Mouse (Mus musculus): ENCODE measurements at regions not wholly inside any gene's neighbourhood (a gene's known extent, or its start where the extent isn't known, plus 50 kb on each side); places are given as distances from the start of the nearest gene placed in this dataset.

DNA sequence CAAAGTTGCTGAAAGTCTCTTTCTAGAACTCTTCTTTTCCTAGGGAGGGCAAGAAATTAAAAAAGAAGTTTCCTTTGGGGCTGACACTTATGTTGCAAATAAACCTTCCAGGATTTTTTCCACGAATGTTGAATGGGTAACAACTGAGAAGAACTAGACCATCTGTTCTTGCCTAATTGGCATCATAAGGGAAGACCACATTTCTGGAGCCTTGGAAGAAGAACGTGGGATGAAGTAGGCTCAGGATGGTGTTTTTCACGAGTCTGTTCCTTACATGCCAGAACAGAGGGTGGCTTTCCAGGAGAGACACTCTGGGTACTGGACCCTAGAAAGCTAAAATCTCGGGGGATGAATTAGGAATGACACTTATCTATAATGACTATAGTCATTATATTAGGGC, 314.1 kb downstream of the Cog6 start:
- no peak for DNase-seq (ENCODE audit: low spot score)

DNA sequence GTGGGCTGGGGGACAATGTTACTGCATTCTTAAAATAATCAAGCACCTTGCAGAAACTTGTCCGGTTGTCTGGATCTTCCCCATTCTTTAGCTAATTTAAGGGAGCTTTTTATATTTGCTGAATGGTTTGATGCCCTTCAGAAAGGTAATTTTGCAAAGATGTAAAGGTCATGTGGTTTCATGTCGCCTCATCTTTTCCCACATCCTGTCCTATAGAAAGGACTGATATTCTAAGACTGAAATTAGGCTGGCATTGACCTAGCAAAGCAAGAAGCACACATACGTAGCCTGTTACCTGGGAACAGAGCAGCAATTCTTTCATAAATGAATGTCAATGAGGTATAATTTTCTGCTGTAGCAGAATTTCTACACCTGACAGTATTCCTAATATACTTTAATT, 315.4 kb downstream of the Cog6 start:
- DNase-seq (ENCODE audit: low spot score) = no peak

DNA sequence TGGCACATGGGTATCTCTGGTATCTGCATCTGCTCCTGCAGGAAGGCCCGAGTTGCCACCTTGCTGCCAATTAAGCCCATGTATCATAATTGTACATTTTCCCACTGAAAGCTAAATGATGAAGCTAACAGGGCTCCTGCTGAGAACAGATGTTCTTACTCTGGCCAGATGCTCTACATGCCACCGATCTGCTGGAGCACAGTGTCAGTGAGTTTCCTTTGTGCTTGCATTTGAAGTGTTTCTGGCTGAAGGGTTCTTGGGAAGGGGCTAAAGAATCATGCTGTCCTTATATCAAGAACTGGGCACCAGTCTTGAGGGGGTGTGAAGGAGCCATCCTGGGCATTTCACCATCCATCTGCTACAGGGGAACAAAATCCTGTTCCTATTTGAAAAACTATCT, 323.2 kb downstream of the Cog6 start:
- no peak for DNase-seq (ENCODE audit: low spot score)

DNA sequence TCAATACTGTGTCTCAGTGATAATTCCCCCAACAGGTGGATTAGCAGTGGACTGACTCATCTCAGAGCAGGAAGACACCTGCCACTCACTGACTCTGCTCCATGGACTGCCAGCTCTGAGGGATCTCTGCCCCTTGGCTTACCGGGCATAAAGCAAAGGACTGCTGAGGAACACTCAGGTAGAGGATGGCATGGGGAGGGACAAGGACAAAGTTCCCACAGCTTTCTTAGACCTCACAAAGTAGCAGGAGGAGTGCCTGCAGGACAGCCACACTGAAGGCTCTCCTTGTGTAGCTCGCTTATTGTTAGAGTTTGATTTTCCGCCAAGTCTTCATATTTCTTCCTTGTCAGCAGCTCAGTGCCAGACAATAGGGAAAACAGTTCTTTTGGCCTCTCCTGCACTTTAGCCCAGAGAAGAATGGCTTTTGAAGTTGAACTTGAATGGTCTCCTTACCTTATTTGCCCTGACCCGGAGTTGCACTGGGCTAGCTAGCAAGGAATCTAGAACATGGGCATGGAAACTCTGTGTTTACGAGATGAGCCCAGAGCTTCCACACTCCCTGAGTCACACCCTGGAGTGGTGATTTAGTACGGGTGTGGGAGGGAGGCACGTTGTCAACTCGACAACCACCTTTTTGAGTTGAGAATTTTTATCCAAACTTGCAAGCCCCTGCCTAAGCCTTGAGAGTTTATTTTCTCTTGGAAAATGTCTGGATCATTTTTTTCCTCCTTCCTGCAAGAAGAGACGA, 331.4 kb downstream of the Cog6 start:
- DNase-seq (ENCODE audit: low spot score) = peak; percentile 24

DNA sequence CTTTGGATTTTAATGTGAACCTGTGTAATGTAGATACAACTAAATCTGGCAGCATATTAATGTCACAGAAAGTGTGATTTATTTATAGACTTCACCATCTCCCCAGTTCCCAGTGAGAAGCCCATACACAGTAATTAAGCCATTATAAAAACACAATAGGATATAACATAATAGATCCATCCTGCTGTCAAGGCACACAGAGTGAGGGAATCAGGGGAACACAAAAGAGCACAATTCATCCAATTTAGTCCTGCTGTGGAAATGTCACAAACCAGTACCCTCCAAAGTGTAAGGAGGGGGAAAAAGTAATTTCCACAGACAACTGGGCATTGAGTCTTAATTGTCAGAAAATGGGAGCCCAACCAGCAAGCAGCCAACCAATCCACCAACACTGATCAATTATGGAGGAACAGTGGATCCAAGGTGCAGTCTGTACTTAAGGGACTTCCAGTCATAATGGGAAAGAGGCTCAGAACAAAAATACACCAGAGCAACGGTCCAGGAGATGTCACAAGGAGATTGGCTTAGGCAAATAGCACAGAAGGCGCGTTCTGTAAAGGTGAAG, 336.1 kb downstream of the Cog6 start:
- DNase-seq (ENCODE audit: low spot score) = no peak

DNA sequence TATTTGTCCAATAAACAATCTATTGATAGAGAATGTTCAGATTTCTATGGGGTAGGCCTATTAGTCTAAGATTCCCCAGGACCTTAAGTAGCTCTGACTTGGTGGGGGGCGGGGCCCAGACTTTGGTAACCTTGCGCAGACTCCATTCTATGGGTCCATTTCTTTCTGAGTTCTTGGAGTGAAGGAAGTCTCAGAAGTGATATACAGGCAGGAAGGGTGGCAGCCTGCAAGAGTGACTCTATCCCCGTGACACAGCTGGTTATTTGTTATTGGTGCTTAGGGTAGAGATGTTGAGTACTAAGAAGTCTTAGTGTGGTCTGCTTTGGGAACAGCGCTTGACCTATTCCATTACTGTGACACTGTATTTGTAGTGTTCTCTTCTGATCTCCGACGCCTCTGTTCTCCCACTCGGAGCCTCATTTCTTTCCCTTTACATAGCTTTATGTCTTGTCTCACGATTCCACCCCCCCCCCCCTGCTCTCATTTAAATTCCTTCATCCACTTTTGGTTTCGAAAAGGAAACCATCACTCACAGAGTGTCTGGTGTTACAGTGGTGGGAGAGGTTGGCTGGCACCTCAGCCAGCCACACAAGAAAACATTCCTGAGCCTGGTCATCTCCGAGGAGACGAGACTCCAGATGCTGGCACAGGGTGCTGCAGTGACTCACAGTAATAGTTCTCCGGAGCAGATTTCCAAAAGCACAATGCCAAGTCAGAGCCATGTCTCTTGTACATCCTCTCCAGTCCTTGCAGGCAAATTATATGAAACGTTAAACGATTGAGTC, 340.0 kb downstream of the Cog6 start:
- no peak for DNase-seq (ENCODE audit: low spot score)

DNA sequence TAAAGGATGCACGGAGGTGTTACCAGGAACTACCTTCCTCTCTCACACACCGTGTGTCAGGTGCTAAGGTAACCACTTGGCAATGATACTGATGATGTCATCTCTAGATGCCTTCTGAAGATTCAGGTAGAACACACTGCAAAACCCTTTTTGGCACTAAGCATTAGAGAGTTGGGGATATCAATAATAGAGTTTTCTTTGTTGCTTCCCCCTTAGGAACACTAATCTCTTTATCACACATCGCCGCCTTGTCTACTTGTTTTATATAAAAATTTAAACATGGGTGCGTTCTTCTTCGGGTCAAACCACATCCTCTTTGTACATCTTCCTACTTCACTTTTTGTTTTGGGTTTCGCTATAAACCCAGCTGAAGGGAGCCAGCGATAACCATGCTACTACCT, 346.4 kb downstream of the Cog6 start:
- no peak for DNase-seq (ENCODE audit: low spot score)

DNA sequence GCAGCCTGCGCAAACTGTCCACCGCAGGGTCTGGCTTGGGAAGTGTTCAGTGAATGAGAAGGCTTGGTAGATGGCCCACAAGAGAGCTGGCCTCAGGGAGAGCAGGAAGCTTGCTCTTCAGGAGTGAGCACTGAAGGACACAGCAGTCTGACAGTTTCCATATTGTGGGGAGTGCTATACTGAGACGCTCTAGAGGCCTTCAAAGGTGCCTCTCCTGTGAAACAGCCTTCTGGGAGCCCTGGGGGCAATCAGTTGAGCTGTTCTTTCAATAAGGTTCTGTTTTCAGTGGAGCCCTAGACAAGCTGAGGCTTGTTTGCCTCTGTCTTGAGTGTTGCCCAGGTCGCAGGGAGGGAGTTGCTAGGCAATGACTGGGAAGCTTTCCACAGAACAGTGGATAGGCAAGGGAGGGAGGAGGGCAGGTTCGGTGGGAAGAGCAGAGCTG, 353.9 kb downstream of the Cog6 start:
- no peak for DNase-seq (ENCODE audit: low spot score)

DNA sequence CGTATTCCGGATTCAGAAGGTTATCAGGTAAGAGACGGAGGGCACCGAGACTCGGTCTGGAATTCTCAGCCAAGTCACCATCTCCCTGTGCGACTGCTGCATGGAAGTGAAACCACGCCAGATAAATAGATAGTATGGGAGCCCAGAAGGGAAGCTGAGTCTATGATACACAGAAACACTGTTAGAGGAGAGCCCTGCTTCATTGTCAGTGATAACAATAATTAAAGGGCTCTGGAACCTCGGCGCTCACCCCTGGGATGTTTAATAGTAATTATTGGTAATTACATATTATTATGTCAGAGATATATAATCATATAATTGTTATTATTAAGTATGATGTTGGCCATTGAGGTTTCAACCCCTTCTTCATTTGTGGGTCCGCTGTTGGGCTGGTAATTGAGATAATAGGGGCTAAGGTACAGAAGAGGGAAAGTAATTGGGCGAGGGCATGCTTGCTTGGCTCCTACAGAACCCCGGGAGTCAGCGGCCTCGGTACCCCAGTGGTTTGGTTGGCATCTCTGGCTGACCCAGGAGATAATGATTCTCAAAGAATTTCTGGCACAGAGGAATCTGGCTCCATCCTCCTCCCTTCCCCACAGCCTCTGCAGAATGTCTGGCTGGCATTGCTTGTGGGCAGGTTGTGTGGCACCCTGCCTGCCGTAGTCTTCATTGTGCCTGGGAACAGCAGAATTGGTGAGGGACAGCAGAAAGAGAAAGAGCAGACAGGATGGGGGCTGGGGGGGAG, 354.7 kb downstream of the Cog6 start:
- DNase-seq (ENCODE audit: low spot score) = no peak

DNA sequence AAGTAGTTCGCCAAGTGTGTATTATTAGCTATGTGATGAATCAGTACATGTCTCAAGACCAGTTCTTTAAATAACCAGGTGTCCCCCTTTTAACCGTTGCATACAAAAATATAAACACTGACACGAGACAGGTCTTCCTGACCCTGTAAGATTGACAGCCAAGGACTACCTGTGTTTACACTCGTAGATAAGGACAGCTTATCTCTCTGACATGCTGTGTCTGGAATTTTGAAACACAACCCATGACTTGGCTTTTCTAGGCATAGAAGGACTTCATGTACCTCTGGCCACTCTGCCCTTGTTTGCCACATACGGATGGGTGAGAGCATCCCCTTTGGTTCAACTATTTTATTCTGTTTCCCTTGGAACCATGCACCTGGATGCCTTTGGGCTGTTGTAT, 364.0 kb downstream of the Cog6 start:
- no peak for DNase-seq (ENCODE audit: low spot score)

DNA sequence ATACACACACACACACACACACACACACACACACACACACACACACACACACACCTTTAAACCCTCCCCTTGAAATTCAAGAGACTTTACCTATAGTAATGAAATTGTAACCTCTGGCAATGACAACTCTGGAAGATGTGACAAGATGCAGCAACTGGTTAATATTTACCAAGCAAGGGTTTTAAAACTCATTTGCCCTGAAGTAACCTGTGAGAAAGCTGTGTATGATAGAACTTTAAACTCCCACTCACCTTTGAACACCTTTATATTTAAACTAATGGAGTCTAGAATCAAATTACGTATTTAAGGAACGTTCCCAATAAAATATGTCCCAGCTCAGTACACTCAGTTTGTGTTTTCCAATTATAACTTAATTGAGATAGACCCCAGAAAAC, 364.6 kb downstream of the Cog6 start:
- DNase-seq (ENCODE audit: low spot score) = no peak

DNA sequence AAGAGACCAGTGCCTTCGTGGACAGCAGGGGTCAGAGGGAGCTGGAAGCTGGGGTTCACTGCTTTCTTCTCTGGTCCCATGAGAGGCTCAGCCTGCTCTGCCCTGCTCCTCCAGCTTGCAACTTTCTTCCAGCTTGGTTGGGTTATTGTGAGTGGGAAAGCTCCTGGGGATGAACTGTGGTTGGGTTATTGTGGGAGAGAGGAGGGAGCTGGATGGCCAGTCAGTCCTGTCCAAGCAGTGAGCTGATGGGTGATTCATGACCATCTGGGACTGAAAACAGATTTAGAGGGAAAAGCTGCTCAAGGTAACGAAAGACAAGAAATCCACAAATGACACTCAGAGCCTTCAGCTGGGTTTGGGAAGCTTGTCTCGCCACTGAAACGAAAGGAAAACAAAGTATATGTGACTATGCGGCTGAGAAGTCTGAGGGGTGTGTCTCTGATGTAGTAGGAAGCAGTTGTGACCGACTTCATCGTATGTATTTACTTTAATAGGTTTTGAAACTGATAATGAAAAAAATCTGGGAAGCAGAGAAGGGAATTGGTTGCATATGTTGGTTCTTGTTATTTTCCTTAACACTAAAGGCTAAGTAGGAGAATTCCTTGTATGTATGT, 365.1 kb downstream of the Cog6 start:
- DNase-seq (ENCODE audit: low spot score) = no peak

DNA sequence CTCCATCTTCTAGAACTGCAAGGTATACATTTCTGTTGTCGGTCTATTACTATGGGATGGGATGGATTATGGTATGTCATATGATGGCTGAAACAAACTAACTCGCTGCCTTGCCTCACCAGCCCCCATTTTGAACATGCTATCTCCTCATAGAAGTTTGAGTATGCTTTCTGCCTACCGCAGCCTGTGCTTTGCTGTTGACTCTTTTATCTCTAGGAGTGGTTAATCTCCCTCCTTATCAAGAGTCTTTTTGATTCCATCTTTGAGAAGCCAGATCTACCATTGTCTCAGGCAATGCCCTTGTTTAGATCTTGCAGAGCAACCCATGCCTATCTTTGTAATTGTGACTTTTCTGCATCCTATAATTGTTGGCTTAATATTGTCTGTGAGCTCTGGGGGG, 367.0 kb downstream of the Cog6 start:
- no peak for DNase-seq (ENCODE audit: low spot score)

DNA sequence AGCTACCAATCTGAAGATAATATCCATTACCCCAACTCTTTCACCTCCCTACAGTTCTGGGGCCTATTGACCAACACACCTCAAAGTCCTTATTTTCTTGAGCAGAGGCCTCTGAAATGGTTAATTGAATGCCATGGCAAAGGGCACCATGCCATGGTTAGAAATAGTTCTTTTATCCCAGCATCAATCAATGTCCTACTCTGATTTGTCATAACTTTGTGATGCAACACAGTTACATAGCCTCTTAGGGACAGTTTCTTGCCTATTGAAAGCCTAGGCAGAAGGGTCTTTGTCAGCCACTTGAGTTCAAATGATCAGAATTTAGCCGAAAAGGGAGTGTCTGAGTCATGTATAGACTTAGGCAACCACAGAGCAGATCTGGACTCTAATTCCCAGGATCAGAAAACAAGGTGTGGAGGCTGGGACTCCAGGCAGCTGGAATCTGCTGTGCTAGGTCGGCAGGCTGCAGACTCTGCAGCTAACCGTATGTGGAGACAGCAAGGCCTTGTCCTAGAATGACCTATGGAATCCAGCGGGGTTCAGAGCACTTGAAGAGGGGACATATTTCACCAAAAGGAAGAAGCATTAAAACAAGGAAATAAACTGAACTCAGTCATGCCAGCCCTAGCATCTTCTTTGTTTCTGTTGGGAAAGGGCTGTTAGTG, 368.1 kb downstream of the Cog6 start:
- no peak for DNase-seq (ENCODE audit: low spot score)

DNA sequence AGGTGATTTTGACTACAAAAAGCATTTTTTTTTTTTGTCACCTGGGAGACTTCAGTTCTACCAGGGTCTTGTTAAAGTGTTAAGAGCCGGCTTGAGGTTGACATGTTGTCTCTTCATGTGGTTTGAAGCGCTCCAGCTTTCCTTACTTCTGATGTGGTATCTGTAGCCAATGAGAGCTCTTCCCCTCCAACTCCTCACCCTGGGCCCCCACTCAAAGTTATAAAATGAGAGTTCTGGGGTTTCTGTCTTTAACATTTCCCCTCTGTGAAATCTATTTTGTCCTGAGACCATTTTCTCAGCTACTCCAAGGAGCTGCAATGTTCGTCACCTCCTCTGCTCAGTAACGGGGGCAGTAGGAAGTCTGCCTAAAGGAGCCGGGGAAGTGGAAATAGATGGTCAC, 369.1 kb downstream of the Cog6 start:
- no peak for DNase-seq (ENCODE audit: low spot score)

DNA sequence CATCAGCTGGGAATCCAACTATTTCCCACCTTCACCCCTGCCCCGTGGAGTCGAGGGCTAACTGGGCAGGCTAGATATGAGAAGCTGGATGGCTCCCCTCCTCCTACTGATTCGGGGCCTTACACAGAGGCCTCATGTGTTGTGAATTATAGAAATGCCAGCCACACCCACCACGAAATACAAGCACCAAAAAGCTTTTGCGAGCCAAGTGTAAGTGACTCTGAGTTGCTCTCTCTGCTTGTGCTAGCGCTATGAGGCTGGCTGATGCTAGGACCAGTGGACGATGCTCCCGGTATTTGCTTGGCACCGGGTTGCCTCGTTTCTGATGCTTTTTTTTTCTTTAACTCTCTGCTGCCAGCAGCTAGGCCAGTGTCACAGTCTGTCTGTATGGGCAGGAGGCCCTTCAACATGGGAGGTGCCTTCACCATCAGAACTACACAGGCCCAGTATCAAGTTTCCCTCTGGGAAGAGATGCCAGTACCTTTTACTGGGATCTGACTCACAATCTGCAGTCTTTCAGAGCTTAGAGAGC, 369.8 kb downstream of the Cog6 start:
- no peak for DNase-seq (ENCODE audit: low spot score)

DNA sequence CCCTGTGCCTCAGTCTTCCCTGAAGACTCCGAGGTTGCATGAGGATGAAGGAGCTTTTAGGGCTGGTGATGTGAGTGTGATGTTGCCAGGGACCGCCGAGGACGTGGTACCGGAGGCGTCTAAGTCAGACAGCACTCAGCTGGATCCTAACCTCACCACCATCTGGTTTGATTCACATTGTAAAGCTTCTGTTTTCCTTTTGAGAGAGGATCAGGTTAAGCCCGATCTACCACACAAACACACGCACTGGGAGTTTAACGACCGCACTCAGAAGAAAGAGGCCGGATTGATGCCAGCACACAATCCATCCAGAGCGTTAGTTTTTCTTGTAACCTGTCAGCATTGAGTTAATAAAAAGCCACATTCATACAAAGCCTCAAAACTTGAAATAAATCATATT, 371.9 kb downstream of the Cog6 start:
- DNase-seq (ENCODE audit: low spot score) = no peak

DNA sequence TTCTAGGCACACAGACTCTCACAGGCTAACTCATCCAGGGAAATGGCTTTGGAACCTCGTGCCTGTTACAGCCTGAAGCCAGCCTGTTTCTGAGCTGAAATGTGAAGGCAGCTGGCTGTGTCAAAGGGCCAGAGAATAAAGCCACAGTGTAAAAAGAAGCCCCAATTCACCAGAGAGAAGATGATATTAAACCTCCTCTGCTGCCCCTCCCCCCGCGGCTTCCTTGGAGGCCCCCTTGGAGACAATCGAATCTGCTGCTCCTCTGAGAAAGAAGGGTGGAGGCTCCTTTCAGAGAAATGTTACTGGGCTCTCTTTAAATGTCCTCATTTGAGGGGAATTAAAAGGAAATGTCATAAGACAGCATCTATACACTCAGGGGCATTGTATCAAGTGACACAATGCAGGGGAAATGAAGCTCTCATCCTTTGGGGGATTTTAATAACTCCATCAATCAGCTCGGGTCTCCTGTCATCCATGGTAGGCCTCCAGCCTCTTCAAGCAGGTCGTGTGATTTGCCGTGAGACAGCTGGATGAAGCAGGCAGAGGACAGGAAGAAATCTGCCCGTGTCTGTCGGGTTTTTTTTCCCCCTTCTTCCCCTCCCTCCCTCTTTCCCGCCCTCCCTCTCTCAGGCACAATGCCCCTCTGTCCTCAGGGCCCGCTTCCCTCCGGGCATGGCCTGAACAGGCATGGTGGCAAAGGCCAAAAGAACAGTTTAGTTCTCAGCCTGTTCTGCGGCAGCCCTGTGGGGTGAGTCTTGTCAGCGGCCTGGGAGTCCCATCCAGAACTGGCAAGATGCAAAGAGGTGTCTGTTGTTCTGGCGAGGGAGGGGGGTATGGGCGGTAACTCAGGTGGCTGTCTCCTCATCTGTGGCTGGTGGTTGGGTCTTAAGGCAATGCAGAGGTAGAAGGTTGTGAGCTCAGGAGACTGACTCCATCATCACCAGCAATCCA, 372.6 kb downstream of the Cog6 start:
- DNase-seq (ENCODE audit: low spot score) = no peak

DNA sequence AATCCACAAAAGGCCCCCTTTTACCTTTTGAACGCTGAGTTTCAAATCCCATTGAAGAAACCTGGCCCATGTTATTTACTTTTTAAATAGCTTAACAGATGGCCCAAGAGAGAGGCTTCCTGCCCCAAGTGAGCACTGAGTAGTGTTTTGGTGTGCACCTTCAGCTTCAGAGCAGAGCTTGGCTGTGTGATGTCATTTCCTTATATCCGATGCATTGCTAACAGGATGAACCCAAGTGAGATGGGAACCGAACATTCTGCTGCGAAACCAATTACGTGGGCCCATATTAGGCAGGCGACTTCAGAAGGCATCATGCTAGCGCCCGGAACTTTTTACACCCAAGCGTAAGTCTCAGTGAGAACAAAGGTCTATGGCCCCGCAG, 373.2 kb downstream of the Cog6 start:
- no peak for DNase-seq (ENCODE audit: low spot score)

DNA sequence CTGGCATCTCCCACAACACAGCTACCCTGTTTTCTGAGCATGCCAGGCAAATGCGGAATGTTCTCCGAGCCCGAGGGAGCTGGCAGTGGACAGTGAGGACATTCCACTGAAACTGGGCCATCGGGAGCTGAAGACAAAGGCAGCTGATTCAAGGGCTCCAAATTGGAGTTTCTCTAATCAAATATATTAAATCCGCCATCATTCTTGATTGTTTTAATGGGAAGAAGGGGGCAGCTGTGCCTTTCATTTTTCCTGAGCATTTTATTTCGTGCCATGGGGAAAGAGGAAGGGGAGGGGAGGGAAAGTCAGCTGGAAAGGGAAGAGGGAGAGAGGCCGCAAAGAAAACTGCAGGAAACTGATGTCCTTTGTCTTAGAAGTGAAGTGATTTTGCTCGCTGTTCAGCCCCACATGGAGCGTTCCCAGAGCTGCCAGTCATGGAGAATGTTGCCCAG, 373.9 kb downstream of the Cog6 start:
- DNase-seq (ENCODE audit: low spot score) = no peak

All from ovary, postnatal 10 days (tissue).